Mouse (Mus musculus): ENCODE results near the gene Adnp. TPM values are rescaled to one million over a fixed set of nuclear protein-coding genes. Genes with fewer than 3 reads are reported as not detected.

Gene Adnp
- polyA plus RNA-seq, 2 experiments = 0.51 to 7.5 TPM

DNA sequence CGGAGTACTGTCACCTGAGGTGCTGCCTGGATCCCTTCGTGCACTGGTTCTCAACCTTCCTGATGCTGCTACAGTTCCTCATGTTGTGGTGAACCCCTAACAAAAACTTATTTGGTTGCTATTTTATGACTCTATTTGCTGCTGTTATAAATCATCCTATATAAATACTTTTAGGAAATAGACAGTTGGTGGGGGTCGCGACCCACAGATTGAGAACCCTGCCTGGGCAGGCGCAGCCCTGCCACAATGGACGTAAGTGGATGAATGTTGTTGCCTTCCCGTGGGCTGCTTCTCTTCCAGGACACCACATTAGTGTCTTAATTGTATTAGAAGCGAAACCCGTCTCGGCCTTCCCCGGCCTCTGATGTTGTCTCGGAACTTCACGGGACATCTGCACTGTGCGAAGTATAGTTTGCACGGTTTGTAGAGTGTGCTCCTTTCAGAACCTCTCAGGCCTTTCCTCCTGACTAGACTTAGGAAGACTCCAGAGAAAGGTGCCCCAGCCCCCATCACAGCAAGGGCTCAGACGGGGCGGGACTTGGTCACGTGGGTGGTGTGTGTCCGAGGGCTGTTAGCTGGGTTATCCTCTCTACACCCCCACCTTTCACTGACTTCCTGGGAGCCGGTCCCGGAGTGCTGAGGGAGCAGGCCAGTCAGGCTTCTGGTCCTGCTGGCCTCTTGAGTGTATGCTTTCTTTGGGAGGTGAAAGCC lies 40.0 kb downstream of the Adnp start:
- H3K4me3 ChIP-seq (ENCODE audit: insufficient read depth in 1 of 2, low read depth in 2 of 2, low read length in 2 of 2) = no peak overlapping the region
- ATAC-seq (ENCODE audit: insufficient read depth) = no peak
- peaks cover 3% of the 10 kb centered on the region; the same call in 1 of the 2 replicates for H3K27me3 ChIP-seq (ENCODE audit: control insufficient read depth, insufficient read depth, low read length)
- H3K4me2 ChIP-seq (ENCODE audit: low read depth) = no peak overlapping the region
- 67% methylated on average over 21 of the region's 21 CpGs for WGBS (ENCODE audit: insufficient replicate concordance)
- H3K4me1 ChIP-seq (replicated peaks; ENCODE audit: control insufficient read depth in 2 of 2, insufficient read depth in 2 of 2, low read length in 1 of 2) = peaks cover 26 to 33% of the 10 kb centered on the region in 2 experiments
- H3K36me3 ChIP-seq (replicated peaks; ENCODE audit: control insufficient read depth, insufficient read depth, low read depth) = no peaks in the 10 kb centered on the region
- H3K27ac ChIP-seq = no peak overlapping the region
- TF ChIP-seq EP300 (IDR thresholded peaks at IDR 0.05; ENCODE audit: low read depth) (no peak), CTCF (IDR thresholded peaks at IDR 0.05; ENCODE audit: low read depth) (no peak)
- H3K9ac ChIP-seq (replicated peaks) = no peak overlapping the region
- no peak for DNase-seq (ENCODE audit: low read depth in 3 of 3, low spot score in 3 of 3)
- no peaks in the 10 kb centered on the region for H3K9me3 ChIP-seq (ENCODE audit: control insufficient read depth, low read length)

DNA sequence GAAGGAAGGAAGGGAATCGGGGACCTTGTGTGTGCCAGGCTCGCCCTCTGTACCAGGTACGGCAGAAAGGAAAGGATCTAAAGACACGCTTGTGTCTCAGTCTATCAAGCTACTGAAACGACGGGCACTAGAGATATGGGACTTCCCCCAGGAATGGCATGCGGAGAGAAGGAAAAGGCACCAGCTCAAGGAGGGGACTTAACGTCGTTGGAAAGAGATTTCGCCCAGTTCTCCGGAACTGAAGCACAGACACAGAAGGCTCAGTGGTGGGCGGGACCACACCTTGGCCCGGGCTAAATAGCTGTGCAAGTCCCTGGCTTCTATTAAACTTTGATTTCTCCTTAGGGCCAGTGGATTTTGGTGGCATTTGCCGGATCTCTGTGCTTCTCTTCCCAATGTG lies 44.9 kb downstream of the Adnp start:
- H3K4me1 ChIP-seq (replicated peaks; ENCODE audit: control insufficient read depth in 2 of 2, insufficient read depth in 2 of 2, low read length in 1 of 2) = peaks cover 6 to 17% of the 10 kb centered on the region in 2 experiments; a peak in 3 of 4 replicates

DNA sequence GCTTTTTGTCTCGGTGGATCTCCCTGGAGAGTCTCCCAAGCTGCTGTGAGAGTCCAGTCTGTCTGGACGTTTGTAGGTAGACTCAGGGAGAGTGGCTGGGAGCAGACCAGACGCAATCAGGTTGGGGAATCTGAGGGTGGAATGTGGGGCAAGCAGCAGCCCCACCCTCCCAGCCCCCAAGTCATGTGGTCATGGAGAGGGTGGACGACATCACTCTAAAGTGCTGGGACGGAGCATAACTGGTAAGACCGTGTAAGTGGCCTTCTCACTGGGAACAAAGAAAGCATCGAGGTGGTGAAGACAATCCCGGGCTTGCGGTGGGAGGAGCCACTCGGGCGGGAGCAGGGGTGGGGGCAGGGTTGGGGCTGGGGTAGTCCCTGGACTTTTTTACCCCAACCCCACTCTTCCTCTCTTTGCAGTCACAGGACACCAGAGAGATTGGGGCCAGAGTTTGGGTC lies 45.4 kb downstream of the Adnp start:
- DNase-seq (ENCODE audit: low read depth in 3 of 3, low spot score in 3 of 3) = no peak
- Histone ChIP-seq H3K27ac (no peak overlapping the region), H3K4me1 (replicated peaks; ENCODE audit: control insufficient read depth in 2 of 2, insufficient read depth in 2 of 2, low read length in 1 of 2) (peaks cover 6 to 17% of the 10 kb centered on the region in 2 experiments; a peak in 3 of 4 replicates), H3K36me3 (replicated peaks; ENCODE audit: control insufficient read depth, insufficient read depth, low read depth) (no peaks in the 10 kb centered on the region), H3K9ac (replicated peaks) (peak overlapping the region; percentile 21; the same call in 1 of the 2 replicates), H3K27me3 (ENCODE audit: control insufficient read depth, insufficient read depth, low read length) (peaks cover 36% of the 10 kb centered on the region), H3K4me3 (ENCODE audit: insufficient read depth in 1 of 2, low read depth in 2 of 2, low read length in 2 of 2) (peak overlapping the region; percentile 15 to 46; a peak in 3 of 4 replicates), H3K4me2 (ENCODE audit: low read depth) (peak overlapping the region; percentile 59), H3K9me3 (ENCODE audit: control insufficient read depth, low read length) (no peaks in the 10 kb centered on the region)
- ATAC-seq (ENCODE audit: insufficient read depth) = no peak
- TF ChIP-seq CTCF (IDR thresholded peaks at IDR 0.05; ENCODE audit: low read depth) = no peak
- TF ChIP-seq EP300 (IDR thresholded peaks at IDR 0.05; ENCODE audit: low read depth) = no peak
- 6% methylated on average over 11 of the region's 11 CpGs for WGBS (ENCODE audit: insufficient replicate concordance)

More for the DNA sequence above, 44.9 kb downstream of the Adnp start:
- no peaks in the 10 kb centered on the region for H3K36me3 ChIP-seq (replicated peaks; ENCODE audit: control insufficient read depth, insufficient read depth, low read depth)
- H3K9ac ChIP-seq (replicated peaks) = peak overlapping the region; percentile 21; the same call in 1 of the 2 replicates
- ATAC-seq (ENCODE audit: insufficient read depth) (no peak), DNase-seq (ENCODE audit: low read depth in 3 of 3, low spot score in 3 of 3) (no peak)
- H3K4me3 ChIP-seq (ENCODE audit: insufficient read depth in 1 of 2, low read depth in 2 of 2, low read length in 2 of 2) = peak overlapping the region; percentile 15 to 46; a peak in 3 of 4 replicates
- H3K27ac ChIP-seq = no peak overlapping the region
- WGBS (ENCODE audit: insufficient replicate concordance) = 6% methylated on average over 14 of the region's 14 CpGs
- H3K27me3 ChIP-seq (ENCODE audit: control insufficient read depth, insufficient read depth, low read length) = peaks cover 36% of the 10 kb centered on the region
- TF ChIP-seq EP300 (IDR thresholded peaks at IDR 0.05; ENCODE audit: low read depth) (no peak), CTCF (IDR thresholded peaks at IDR 0.05; ENCODE audit: low read depth) (no peak)
- H3K9me3 ChIP-seq (ENCODE audit: control insufficient read depth, low read length) = no peaks in the 10 kb centered on the region
- H3K4me2 ChIP-seq (ENCODE audit: low read depth) = peak overlapping the region; percentile 59

DNA sequence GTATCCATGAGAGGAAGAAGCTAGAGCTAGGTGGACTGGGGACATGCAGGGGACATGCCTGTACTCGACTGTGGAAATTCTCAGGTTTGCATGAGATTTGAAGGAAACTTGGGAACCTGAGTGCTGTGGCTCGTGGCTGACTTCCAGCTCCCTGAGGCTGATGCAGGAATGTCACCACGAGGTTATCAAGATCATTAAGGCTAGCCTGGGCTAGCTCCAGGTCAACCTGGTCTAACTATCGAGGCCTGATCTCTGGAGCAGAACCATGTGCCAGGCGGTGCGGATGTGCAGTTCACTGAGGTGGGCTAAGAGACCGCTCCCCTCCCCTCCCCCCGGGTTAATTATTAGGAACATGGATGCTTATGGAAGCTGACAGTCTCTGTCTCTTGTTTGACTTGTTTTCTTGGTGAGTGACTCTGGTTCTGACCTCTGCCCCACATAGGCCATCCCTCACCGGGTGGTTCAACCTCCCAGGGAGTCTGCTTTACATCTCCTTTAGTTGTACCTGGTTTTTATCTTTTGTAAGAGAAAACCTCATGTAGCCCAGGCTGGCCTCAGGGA lies 46.5 kb downstream of the Adnp start:
- TF ChIP-seq CTCF (IDR thresholded peaks at IDR 0.05; ENCODE audit: low read depth) = no peak
- TF ChIP-seq EP300 (IDR thresholded peaks at IDR 0.05; ENCODE audit: low read depth) = no peak
- no peak overlapping the region for H3K9ac ChIP-seq (replicated peaks)
- H3K27ac ChIP-seq = no peak overlapping the region
- H3K27me3 ChIP-seq (ENCODE audit: control insufficient read depth, insufficient read depth, low read length) = peaks cover 36% of the 10 kb centered on the region
- no peaks in the 10 kb centered on the region for H3K36me3 ChIP-seq (replicated peaks; ENCODE audit: control insufficient read depth, insufficient read depth, low read depth)
- 64% methylated on average over 9 of the region's 9 CpGs for WGBS (ENCODE audit: insufficient replicate concordance)
- ATAC-seq (ENCODE audit: insufficient read depth) (no peak), DNase-seq (ENCODE audit: low read depth in 3 of 3, low spot score in 3 of 3) (no peak)
- no peak overlapping the region for H3K4me2 ChIP-seq (ENCODE audit: low read depth)
- no peak overlapping the region for H3K4me3 ChIP-seq (ENCODE audit: insufficient read depth in 1 of 2, low read depth in 2 of 2, low read length in 2 of 2)
- peaks cover 7 to 20% of the 10 kb centered on the region in 2 experiments for H3K4me1 ChIP-seq (replicated peaks; ENCODE audit: control insufficient read depth in 2 of 2, insufficient read depth in 2 of 2, low read length in 1 of 2)
- H3K9me3 ChIP-seq (ENCODE audit: control insufficient read depth, low read length) = no peaks in the 10 kb centered on the region
